Mouse (Mus musculus): Measurements from ENCODE around the gene Tmem100.

Tmem100 gene

GRCm38 (mm10) chr11:90015281-90015680 lies 14.9 kb upstream of the Tmem100 start:
- DNase-seq, result no peak

GRCm38 (mm10) chr11:90019161-90019560 lies 11.0 kb upstream of the Tmem100 start:
- DNase-seq, result peak; percentile 63

GRCm38 (mm10) chr11:90025891-90026801 lies 4.0 kb upstream of the Tmem100 start:
- no peak for DNase-seq

- DNase-seq, result no peak
These were observed 3.4 kb upstream of the Tmem100 start for GRCm38 (mm10) chr11:90026802-90027174.

GRCm38 (mm10) chr11:90027216-90027615 lies 2.9 kb upstream of the Tmem100 start:
- DNase-seq, result no peak

GRCm38 (mm10) chr11:90028746-90029145 lies 1.4 kb upstream of the Tmem100 start:
- no peak for DNase-seq

- DNase-seq, result peak; percentile 29
These were observed 794 bp upstream of the Tmem100 start for GRCm38 (mm10) chr11:90029354-90029753.

- DNase-seq, result peak; percentile 71
These were observed 409 bp downstream of the Tmem100 start for GRCm38 (mm10) chr11:90030557-90030956.

GRCm38 (mm10) chr11:90031076-90031475 lies 928 bp downstream of the Tmem100 start:
- DNase-seq, result no peak

GRCm38 (mm10) chr11:90032807-90033206 lies 2.7 kb downstream of the Tmem100 start:
- DNase-seq, result no peak

GRCm38 (mm10) chr11:90033442-90033841 lies 3.3 kb downstream of the Tmem100 start:
- DNase-seq, result no peak

GRCm38 (mm10) chr11:90034646-90035045 lies 4.5 kb downstream of the Tmem100 start:
- no peak for DNase-seq

GRCm38 (mm10) chr11:90035532-90035931 lies 5.4 kb downstream of the Tmem100 start:
- no peak for DNase-seq

GRCm38 (mm10) chr11:90036416-90036815 lies 6.3 kb downstream of the Tmem100 start:
- no peak for DNase-seq

GRCm38 (mm10) chr11:90038022-90038421 lies 7.9 kb downstream of the Tmem100 start:
- peak; percentile 51 for DNase-seq

GRCm38 (mm10) chr11:90044459-90044858 lies 14.3 kb downstream of the Tmem100 start:
- no peak for DNase-seq

- no peak for DNase-seq
These were observed 16.1 kb downstream of the Tmem100 start for GRCm38 (mm10) chr11:90046211-90046610.

GRCm38 (mm10) chr11:90047271-90047670 lies 17.1 kb downstream of the Tmem100 start:
- DNase-seq, result no peak

GRCm38 (mm10) chr11:90050016-90050415 lies 19.9 kb downstream of the Tmem100 start:
- DNase-seq, result no peak

GRCm38 (mm10) chr11:90052785-90053184 lies 22.6 kb downstream of the Tmem100 start:
- DNase-seq, result no peak

GRCm38 (mm10) chr11:90053820-90054219 lies 23.7 kb downstream of the Tmem100 start:
- no peak for DNase-seq

- peak; percentile 11 for DNase-seq
These were observed 24.3 kb downstream of the Tmem100 start for GRCm38 (mm10) chr11:90054401-90054800.

GRCm38 (mm10) chr11:90057070-90057469 lies 26.9 kb downstream of the Tmem100 start:
- DNase-seq, result no peak

GRCm38 (mm10) chr11:90059241-90059640 lies 29.1 kb downstream of the Tmem100 start:
- no peak for DNase-seq

- DNase-seq, result no peak
These were observed 32.5 kb downstream of the Tmem100 start for GRCm38 (mm10) chr11:90062657-90063056.
